Mouse (Mus musculus): ENCODE measurements at regions not wholly inside any gene's neighbourhood (a gene's known extent, or its start where the extent isn't known, plus 50 kb on each side); places are given as distances from the start of the nearest gene placed in this dataset.
A peak's percentile ranks its signal among the peaks of the same experiment; 100 is the strongest.

GRCm38 (mm10) chr2:34111286-34111685 lies 223.5 kb upstream of the Mvb12b start:
- Histone ChIP-seq H3K4me1 (replicated peaks; ENCODE audit: control insufficient read depth, insufficient read depth) (no peaks in the 10 kb centered on the region), H3K9ac (ENCODE audit: low read length) (no peak overlapping the region), H3K4me2 (replicated peaks; ENCODE audit: low read depth) (no peak overlapping the region), H3K4me3 (ENCODE audit: low read depth, low read length) (no peak overlapping the region), H3K27ac (replicated peaks) (no peak overlapping the region), H3K36me3 (ENCODE audit: control insufficient read depth, insufficient read depth, low read length) (no peaks in the 10 kb centered on the region), H3K9me3 (ENCODE audit: control insufficient read depth, low read length) (no peaks in the 10 kb centered on the region), H3K27me3 (ENCODE audit: control insufficient read depth, insufficient read depth, low read length) (no peaks in the 10 kb centered on the region)
- TF ChIP-seq EP300 (optimal IDR thresholded peaks at IDR 0.05), result no peak
- no peak for TF ChIP-seq CTCF (IDR thresholded peaks at IDR 0.05; ENCODE audit: low read depth)
- 42% methylated on average over 3 of the region's 3 CpGs for WGBS
- no peak for ATAC-seq (ENCODE audit: low FRiP score, low TSS enrichment)
- no peak for DNase-seq (ENCODE audit: low spot score)

DNA sequence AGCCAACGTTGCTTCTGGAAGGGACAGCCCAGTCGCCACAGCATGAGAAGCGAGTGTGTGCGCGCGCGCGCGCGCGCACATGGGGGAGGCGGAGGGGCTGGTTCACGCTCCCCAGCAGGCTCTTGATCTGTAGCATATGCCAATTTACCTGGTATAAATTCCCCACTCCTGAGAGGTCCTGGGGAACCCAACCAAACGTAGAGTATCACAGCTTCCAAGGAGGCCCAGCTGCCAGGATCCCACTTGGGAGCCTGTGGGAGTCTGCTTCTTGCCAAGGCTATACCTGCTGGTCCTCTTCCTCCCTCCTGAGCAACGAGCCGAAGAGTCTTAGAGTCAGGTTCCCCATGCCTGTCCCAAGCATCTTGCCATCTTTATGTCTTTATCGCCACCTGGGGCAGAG lies 222.8 kb upstream of the Mvb12b start:
- Histone ChIP-seq H3K4me1 (replicated peaks; ENCODE audit: control insufficient read depth, insufficient read depth) (no peaks in the 10 kb centered on the region), H3K4me2 (replicated peaks; ENCODE audit: low read depth) (no peak overlapping the region), H3K9ac (ENCODE audit: low read length) (no peak overlapping the region), H3K36me3 (ENCODE audit: control insufficient read depth, insufficient read depth, low read length) (no peaks in the 10 kb centered on the region), H3K27ac (replicated peaks) (no peak overlapping the region), H3K9me3 (ENCODE audit: control insufficient read depth, low read length) (no peaks in the 10 kb centered on the region), H3K27me3 (ENCODE audit: control insufficient read depth, insufficient read depth, low read length) (no peaks in the 10 kb centered on the region), H3K4me3 (ENCODE audit: low read depth, low read length) (no peak overlapping the region)
- DNase-seq (ENCODE audit: low spot score) (no peak), ATAC-seq (ENCODE audit: low FRiP score, low TSS enrichment) (no peak)
- WGBS, result 80% methylated on average over 17 of the region's 17 CpGs
- TF ChIP-seq EP300 (optimal IDR thresholded peaks at IDR 0.05) (no peak), CTCF (IDR thresholded peaks at IDR 0.05; ENCODE audit: low read depth) (no peak)

DNA sequence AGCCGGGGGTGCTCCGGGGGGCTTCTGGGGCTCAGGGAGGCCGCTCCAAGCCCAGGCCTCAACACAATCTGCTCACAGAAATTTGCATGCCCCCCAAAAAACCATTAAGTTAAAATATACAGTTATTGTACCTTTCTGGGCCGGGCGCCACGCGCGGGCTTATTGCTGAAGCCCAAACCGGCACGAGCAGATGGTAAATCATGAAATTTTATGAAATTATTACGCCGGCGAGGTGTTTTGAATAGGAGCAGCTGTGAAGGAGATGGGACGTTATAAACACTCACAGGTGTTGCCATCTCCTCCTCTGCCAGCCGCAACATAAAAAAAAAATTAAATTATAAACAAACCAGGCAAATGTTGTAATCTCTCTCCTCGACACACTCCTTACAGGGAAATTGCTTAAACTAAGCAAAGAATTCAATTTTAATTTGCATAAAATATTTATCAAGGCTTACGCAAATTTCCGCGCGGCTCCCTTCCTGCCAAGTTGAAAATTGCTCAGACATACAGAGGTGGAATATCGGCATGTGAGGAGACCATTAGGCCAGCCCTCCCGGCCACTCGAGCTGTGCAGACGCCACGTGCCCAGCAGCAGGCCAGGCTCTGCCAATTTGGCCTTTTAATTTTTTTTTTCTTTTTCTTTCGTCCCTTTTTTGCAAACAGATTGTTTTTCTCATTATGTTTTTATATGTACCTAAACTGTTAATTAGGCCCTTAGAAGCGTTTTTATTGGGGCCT lies 220.0 kb upstream of the Mvb12b start:
- H3K4me1 ChIP-seq (replicated peaks; ENCODE audit: control insufficient read depth, insufficient read depth), result no peaks in the 10 kb centered on the region
- no peak overlapping the region for H3K27ac ChIP-seq (replicated peaks)
- no peaks in the 10 kb centered on the region for H3K27me3 ChIP-seq (ENCODE audit: control insufficient read depth, insufficient read depth, low read length)
- TF ChIP-seq CTCF (IDR thresholded peaks at IDR 0.05; ENCODE audit: low read depth) (no peak), EP300 (optimal IDR thresholded peaks at IDR 0.05) (no peak)
- no peak for ATAC-seq (ENCODE audit: low FRiP score, low TSS enrichment)
- no peaks in the 10 kb centered on the region for H3K36me3 ChIP-seq (ENCODE audit: control insufficient read depth, insufficient read depth, low read length)
- no peaks in the 10 kb centered on the region for H3K9me3 ChIP-seq (ENCODE audit: control insufficient read depth, low read length)
- peak overlapping the region; percentile 27; the same call in 1 of the 2 replicates for H3K4me2 ChIP-seq (replicated peaks; ENCODE audit: low read depth)
- H3K9ac ChIP-seq (ENCODE audit: low read length), result no peak overlapping the region
- 47% methylated on average over 27 of the region's 27 CpGs for WGBS
- H3K4me3 ChIP-seq (ENCODE audit: low read depth, low read length), result no peak overlapping the region
- no peak for DNase-seq (ENCODE audit: low spot score)

GRCm38 (mm10) chr2:34106837-34107565 lies 219.3 kb upstream of the Mvb12b start:
- peak overlapping the region; percentile 27 for H3K4me2 ChIP-seq (replicated peaks; ENCODE audit: low read depth)
- ATAC-seq (ENCODE audit: low FRiP score, low TSS enrichment) (no peak), DNase-seq (ENCODE audit: low spot score) (no peak)
- H3K9me3 ChIP-seq (ENCODE audit: control insufficient read depth, low read length), result no peaks in the 10 kb centered on the region
- no peak overlapping the region for H3K27ac ChIP-seq (replicated peaks)
- H3K36me3 ChIP-seq (ENCODE audit: control insufficient read depth, insufficient read depth, low read length), result no peaks in the 10 kb centered on the region
- H3K4me3 ChIP-seq (ENCODE audit: low read depth, low read length), result no peak overlapping the region
- TF ChIP-seq EP300 (optimal IDR thresholded peaks at IDR 0.05), result no peak
- TF ChIP-seq CTCF (IDR thresholded peaks at IDR 0.05; ENCODE audit: low read depth), result no peak
- H3K27me3 ChIP-seq (ENCODE audit: control insufficient read depth, insufficient read depth, low read length), result no peaks in the 10 kb centered on the region
- 19% methylated on average over 15 of the region's 15 CpGs for WGBS
- no peaks in the 10 kb centered on the region for H3K4me1 ChIP-seq (replicated peaks; ENCODE audit: control insufficient read depth, insufficient read depth)
- H3K9ac ChIP-seq (ENCODE audit: low read length), result no peak overlapping the region

DNA sequence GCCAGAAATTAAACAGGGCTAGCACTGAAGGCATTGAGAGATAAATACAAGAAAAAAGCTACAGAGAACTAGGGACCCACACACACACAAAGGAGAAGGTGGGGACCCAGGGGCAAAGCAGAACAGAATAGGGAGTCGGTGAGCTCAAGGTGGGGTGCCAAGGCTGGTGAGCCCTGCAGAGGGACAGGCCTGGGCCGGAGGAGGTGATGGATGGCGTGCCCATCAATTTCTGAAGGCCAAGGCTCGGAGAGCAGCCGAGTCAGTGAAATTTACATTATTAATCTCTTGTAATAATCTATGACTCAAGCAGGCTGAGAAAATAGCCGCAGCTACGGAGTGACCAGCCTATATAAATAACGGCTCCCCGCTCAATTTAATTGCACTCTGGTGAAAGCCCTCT lies 218.5 kb upstream of the Mvb12b start:
- Histone ChIP-seq H3K4me2 (replicated peaks; ENCODE audit: low read depth) (no peak overlapping the region), H3K9me3 (ENCODE audit: control insufficient read depth, low read length) (no peaks in the 10 kb centered on the region), H3K4me3 (ENCODE audit: low read depth, low read length) (no peak overlapping the region), H3K27me3 (ENCODE audit: control insufficient read depth, insufficient read depth, low read length) (no peaks in the 10 kb centered on the region), H3K4me1 (replicated peaks; ENCODE audit: control insufficient read depth, insufficient read depth) (no peaks in the 10 kb centered on the region), H3K27ac (replicated peaks) (no peak overlapping the region), H3K36me3 (ENCODE audit: control insufficient read depth, insufficient read depth, low read length) (no peaks in the 10 kb centered on the region), H3K9ac (ENCODE audit: low read length) (no peak overlapping the region)
- DNase-seq (ENCODE audit: low spot score) (no peak), ATAC-seq (ENCODE audit: low FRiP score, low TSS enrichment) (no peak)
- 38% methylated on average over 9 of the region's 9 CpGs for WGBS
- TF ChIP-seq CTCF (IDR thresholded peaks at IDR 0.05; ENCODE audit: low read depth) (no peak), EP300 (optimal IDR thresholded peaks at IDR 0.05) (no peak)
